Mouse (Mus musculus) cortical plate, adult 2 months (tissue): ENCODE measurements around the gene Adgrv1. TPM values are rescaled to one million over a fixed set of nuclear protein-coding genes. Genes with fewer than 3 reads are reported as not detected.

Experiments
- H3K27ac ChIP-seq: fragments of 200-500 bp; 2 replicates; pipeline ENCODE4 v1.5.1; 2012; ENCODE audit warnings: low read length, control low read depth, inconsistent platforms; ENCODE audit not compliant: insufficient read depth
- H3K4me1 ChIP-seq: fragments of 200-500 bp; 2 replicates; pipeline ENCODE4 v1.6.1; 2011; ENCODE audit warnings: low read length; ENCODE audit not compliant: control insufficient read depth, insufficient read depth
- H3K4me3 ChIP-seq: fragments of 200-500 bp; 2 replicates; pipeline ENCODE4 v1.5.1; 2011; ENCODE audit warnings: mild to moderate bottlenecking, low read length, control low read depth; ENCODE audit not compliant: insufficient read depth
- CTCF ChIP-seq: fragments of 200-500 bp; IDR thresholded peaks from 2 replicates; pipeline ENCODE4 v1.5.1; 2011; ENCODE audit warnings: mild to moderate bottlenecking, control low read depth, low read length; ENCODE audit not compliant: insufficient read depth; ENCODE audit errors: extremely low read depth
- POLR2A ChIP-seq: fragments of 200-500 bp; IDR thresholded peaks from 2 replicates; pipeline ENCODE4 v1.6.1; 2011; ENCODE audit warnings: mild to moderate bottlenecking, low read length, control low read depth; ENCODE audit not compliant: insufficient read depth; ENCODE audit errors: extremely low read depth
- polyA plus RNA-seq: library from polyadenylated mRNA; depleted of rRNA; stranded (reverse); fragments of >200 nt; gene quantifications from 2 replicates; pipeline ENCODE4 v1.2.3, GENCODE M21; 2012

Gene Adgrv1
- polyA plus RNA-seq, 1 experiment: 2.4 TPM

DNA sequence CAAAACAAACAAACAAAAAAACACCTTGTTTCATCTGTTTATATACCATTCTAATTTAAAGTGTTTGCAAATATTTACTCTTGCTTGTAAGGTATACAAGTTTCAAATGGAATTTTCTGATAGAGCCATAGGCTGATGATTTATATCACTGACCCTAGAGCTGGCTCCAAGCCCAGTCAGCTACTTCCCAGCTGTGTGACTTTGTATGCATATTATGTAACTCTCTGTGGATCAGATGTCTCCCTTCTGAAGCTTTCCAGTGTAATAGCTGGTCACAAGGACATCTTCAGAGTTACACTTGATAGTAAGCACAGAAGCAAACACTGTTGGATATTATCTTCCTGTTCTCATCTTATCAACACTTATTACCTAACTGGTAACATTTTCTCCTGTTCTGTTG is 400.1 kb downstream of the Adgrv1 start:
- Histone ChIP-seq H3K4me1 (no peaks in the 10 kb centered on the region), H3K4me3 (no peak overlapping the region), H3K27ac (no peak overlapping the region)
- no peak for TF ChIP-seq CTCF
- no peak for TF ChIP-seq POLR2A

DNA sequence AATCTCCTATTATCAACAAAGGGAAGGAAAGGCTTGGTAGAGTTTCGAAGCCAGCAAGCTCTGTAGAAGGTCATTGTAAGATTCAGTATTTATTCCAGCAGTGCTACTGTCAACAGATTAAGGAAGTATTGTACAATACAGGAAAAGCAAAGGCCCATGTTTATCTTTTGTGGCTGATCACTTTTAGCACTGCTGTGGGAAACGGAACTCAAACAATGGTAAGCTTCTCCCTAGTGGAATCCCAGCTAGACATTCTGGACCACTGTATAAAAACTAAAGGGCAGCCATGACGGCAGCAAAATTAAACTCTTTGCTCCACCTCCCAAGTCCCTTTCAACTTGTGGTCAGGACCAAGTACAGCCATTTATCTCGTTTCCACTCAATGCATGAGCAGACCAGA is 402.8 kb downstream of the Adgrv1 start:
- TF ChIP-seq CTCF (no peak), POLR2A (no peak)
- Histone ChIP-seq H3K4me3 (no peak overlapping the region), H3K4me1 (no peaks in the 10 kb centered on the region), H3K27ac (no peak overlapping the region)

GRCm38 (mm10) chr13:81223768-81224167 is 409.2 kb downstream of the Adgrv1 start:
- Histone ChIP-seq H3K4me3 (no peak overlapping the region), H3K4me1 (no peaks in the 10 kb centered on the region), H3K27ac (no peak overlapping the region)
- TF ChIP-seq POLR2A: no peak
- TF ChIP-seq CTCF: no peak

- Histone ChIP-seq H3K27ac (no peak overlapping the region), H3K4me3 (no peak overlapping the region), H3K4me1 (no peaks in the 10 kb centered on the region)
- TF ChIP-seq CTCF (no peak), POLR2A (no peak)
Measured at GRCm38 (mm10) chr13:81222377-81222776, 410.6 kb downstream of the Adgrv1 start.

- no peak overlapping the region for H3K4me3 ChIP-seq
- no peak overlapping the region for H3K27ac ChIP-seq
- no peaks in the 10 kb centered on the region for H3K4me1 ChIP-seq
- TF ChIP-seq CTCF: no peak
- no peak for TF ChIP-seq POLR2A
Measured at GRCm38 (mm10) chr13:81211436-81211835, 421.5 kb downstream of the Adgrv1 start.

DNA sequence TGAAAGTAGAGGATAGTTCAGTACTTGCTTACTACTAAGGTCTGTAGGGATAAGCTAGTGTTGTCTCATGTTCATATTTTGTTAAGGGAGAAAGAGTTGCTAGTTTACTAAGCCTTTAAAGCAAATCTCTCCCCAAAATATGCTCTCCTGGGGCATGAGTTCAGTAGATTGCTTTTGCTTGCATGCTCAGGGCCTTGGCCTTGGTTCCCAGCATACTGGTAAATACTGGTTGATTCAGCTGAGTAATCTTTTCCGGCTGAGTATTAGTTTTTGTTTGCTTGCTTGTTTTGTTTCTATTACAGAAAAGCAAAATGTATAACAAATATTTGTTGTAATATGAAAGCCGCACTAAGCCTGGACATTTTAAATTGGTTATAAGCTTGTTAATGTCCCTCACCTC is 422.4 kb downstream of the Adgrv1 start:
- Histone ChIP-seq H3K4me3 (no peak overlapping the region), H3K4me1 (no peaks in the 10 kb centered on the region), H3K27ac (no peak overlapping the region)
- TF ChIP-seq POLR2A: no peak
- TF ChIP-seq CTCF: no peak

- Histone ChIP-seq H3K27ac (no peak overlapping the region), H3K4me3 (no peak overlapping the region), H3K4me1 (no peaks in the 10 kb centered on the region)
- TF ChIP-seq CTCF (no peak), POLR2A (no peak)
Measured at GRCm38 (mm10) chr13:81209815-81210214, 423.1 kb downstream of the Adgrv1 start.

- Histone ChIP-seq H3K4me3 (no peak overlapping the region), H3K4me1 (no peaks in the 10 kb centered on the region), H3K27ac (no peak overlapping the region)
- TF ChIP-seq CTCF: no peak
- TF ChIP-seq POLR2A: no peak
Measured at GRCm38 (mm10) chr13:81208106-81208613, 424.8 kb downstream of the Adgrv1 start.

GRCm38 (mm10) chr13:81181966-81182908 is 450.7 kb downstream of the Adgrv1 start:
- H3K4me3 ChIP-seq: no peak overlapping the region

DNA sequence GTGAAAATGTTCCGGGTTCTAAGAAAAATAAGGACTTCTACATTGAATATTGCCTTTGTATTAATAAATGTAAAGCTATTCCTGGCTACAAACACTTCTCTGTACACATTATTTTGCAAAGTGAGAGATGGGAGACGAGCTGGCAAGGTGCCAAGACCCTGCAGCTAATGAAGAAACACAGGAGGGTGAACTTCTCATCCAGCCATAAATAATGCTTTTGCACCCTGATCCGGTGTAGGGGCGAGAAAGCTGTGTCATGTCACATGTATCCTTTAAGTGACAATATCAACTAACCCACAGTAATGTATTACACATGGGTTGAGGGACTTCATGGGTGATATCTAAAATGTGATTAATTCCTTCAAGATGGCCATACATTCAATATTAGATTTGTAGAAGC is 451.5 kb downstream of the Adgrv1 start:
- TF ChIP-seq CTCF: no peak
- Histone ChIP-seq H3K4me1 (no peaks in the 10 kb centered on the region), H3K4me3 (no peak overlapping the region), H3K27ac (no peak overlapping the region)

More at GRCm38 (mm10) chr13:81181966-81182908, 450.7 kb downstream of the Adgrv1 start:
- Histone ChIP-seq H3K27ac (no peak overlapping the region), H3K4me1 (no peaks in the 10 kb centered on the region)
- TF ChIP-seq POLR2A: no peak
- no peak for TF ChIP-seq CTCF

- Histone ChIP-seq H3K4me3 (no peak overlapping the region), H3K27ac (no peak overlapping the region), H3K4me1 (no peaks in the 10 kb centered on the region)
- TF ChIP-seq CTCF (no peak), POLR2A (no peak)
Measured at GRCm38 (mm10) chr13:81176820-81177219, 456.1 kb downstream of the Adgrv1 start.
